Mouse (Mus musculus) liver, postnatal 0 days (tissue): ENCODE data around the gene Cdkn1a. TPM values are rescaled to one million over a fixed set of nuclear protein-coding genes. Genes with fewer than 3 reads are reported as not detected.
"Not testable (repeated sequence)": the region's sequence is repeated elsewhere in the genome, so short reads cannot be mapped to it uniquely, and the experiment has no call there.

Experiments
- ATAC-seq: fragments of 200-750 bp; cut with Nextera tagmentation; 2 replicates; pipeline ENCODE4 v1.8.0; 2017; ENCODE audit warnings: mild to moderate bottlenecking, moderate library complexity
- DNase-seq: peaks from one replicate; pipeline ENCODE4 v3.0.0-alpha.2; 2016
- H3K27ac ChIP-seq: fragments of 300-500 bp; sonication (generic); 2 replicates; pipeline ENCODE4 v1.5.1; 2014; ENCODE audit warnings: antibody characterized with exemption, moderate library complexity, mild to moderate bottlenecking, low read depth
- H3K27me3 ChIP-seq: fragments of 300-500 bp; sonication (generic); 2 replicates; pipeline ENCODE4 v1.6.1; 2014; ENCODE audit warnings: low read length, control low read depth, mixed read lengths; ENCODE audit not compliant: insufficient read depth
- H3K36me3 ChIP-seq: fragments of 300-500 bp; sonication (generic); replicated peaks from 2 replicates; pipeline ENCODE4 v1.6.1; 2014; ENCODE audit warnings: mild to moderate bottlenecking, control low read depth, low read length, moderate library complexity, mixed read lengths; ENCODE audit not compliant: insufficient read depth
- H3K4me1 ChIP-seq: fragments of 300-500 bp; sonication (generic); 2 replicates; pipeline ENCODE4 v1.6.1; 2014; ENCODE audit warnings: antibody characterized with exemption, mild to moderate bottlenecking, control low read depth; ENCODE audit not compliant: insufficient read depth
- H3K4me2 ChIP-seq: fragments of 300-500 bp; sonication (generic); 2 replicates; pipeline ENCODE4 v1.6.1; 2014; ENCODE audit warnings: low read depth, mild to moderate bottlenecking, low read length, moderate library complexity, mixed read lengths
- H3K4me3 ChIP-seq: fragments of 300-500 bp; sonication (generic); 2 replicates; pipeline ENCODE4 v1.5.1; 2014; ENCODE audit warnings: low read depth, low read length
- H3K9ac ChIP-seq: fragments of 300-500 bp; sonication (generic); replicated peaks from 2 replicates; pipeline ENCODE4 v1.6.1; 2014; ENCODE audit warnings: mild to moderate bottlenecking, moderate library complexity
- H3K9me3 ChIP-seq: fragments of 300-500 bp; sonication (generic); 2 replicates; pipeline ENCODE4 v1.6.1; 2016; ENCODE audit warnings: mild to moderate bottlenecking, control low read depth, low read length, mixed read lengths
- CTCF ChIP-seq: sonication (generic); IDR thresholded peaks from 2 replicates; pipeline ENCODE4 v1.5.1; 2016; ENCODE audit warnings: antibody characterized with exemption, low read depth
- EP300 ChIP-seq: IDR thresholded peaks from 2 replicates; pipeline ENCODE4 v1.6.1; 2016; ENCODE audit warnings: antibody characterized with exemption, low read depth, mild to moderate bottlenecking
- WGBS: fragments of 180-500 bp; shearing (Covaris S2); extraction: QIAGEN DNeasy Blood & Tissue Kit; methylation state at CpG from one replicate; pipeline ENCODE4 v1.1.7; 2014; ENCODE audit not compliant: insufficient replicate concordance; 5-methylcytosine and 5-hydroxymethylcytosine counted together
- polyA plus RNA-seq: library from polyadenylated mRNA; unstranded; fragments of >200 nt; fragmentation: Nextera tagmentation; extraction: Ambion mirVana; gene quantifications from 2 replicates; pipeline ENCODE4 v1.2.1, GENCODE M21; 2015

Cdkn1a gene
- polyA plus RNA-seq, 1 experiment from 2014 or later: 58.1 TPM

GRCm38 (mm10) chr17:29063121-29063987 lies 27.4 kb upstream of the Cdkn1a start:
- 62% methylated on average over 8 of the region's 8 CpGs for WGBS
- no peak for DNase-seq
- H3K36me3 ChIP-seq: no peaks in the 10 kb centered on the region
- H3K4me2 ChIP-seq: no peak overlapping the region
- TF ChIP-seq EP300 (no peak), CTCF (no peak)
- H3K4me3 ChIP-seq: no peak overlapping the region
- H3K9me3 ChIP-seq: no peaks in the 10 kb centered on the region
- ATAC-seq: no peak
- no peak overlapping the region for H3K9ac ChIP-seq
- H3K27me3 ChIP-seq: no peaks in the 10 kb centered on the region
- H3K27ac ChIP-seq: no peak overlapping the region
- H3K4me1 ChIP-seq: peaks cover 10% of the 10 kb centered on the region; the same call in 1 of the 2 replicates

GRCm38 (mm10) chr17:29063988-29064285 lies 26.8 kb upstream of the Cdkn1a start:
- no peak for DNase-seq
- ATAC-seq: no peak
- Histone ChIP-seq H3K4me3 (no peak overlapping the region), H3K4me1 (0 out of 2 replicates have a peak, but pooled peaks cover 6% of the 10 kb centered on the region), H3K9ac (no peak overlapping the region), H3K36me3 (no peaks in the 10 kb centered on the region), H3K4me2 (no peak overlapping the region), H3K27me3 (no peaks in the 10 kb centered on the region), H3K9me3 (no peaks in the 10 kb centered on the region), H3K27ac (no peak overlapping the region)
- WGBS: 58% methylated on average over 2 of the region's 2 CpGs
- TF ChIP-seq CTCF (no peak), EP300 (no peak)

- Histone ChIP-seq H3K9ac (no peak overlapping the region), H3K27me3 (no peaks in the 10 kb centered on the region), H3K36me3 (no peaks in the 10 kb centered on the region), H3K4me1 (peaks cover 8% of the 10 kb centered on the region; the same call in 1 of the 2 replicates), H3K9me3 (no peaks in the 10 kb centered on the region), H3K4me3 (no peak overlapping the region), H3K4me2 (no peak overlapping the region), H3K27ac (no peak overlapping the region)
- ATAC-seq: no peak
- DNase-seq: no peak
- WGBS: 84% methylated on average over 21 of the region's 21 CpGs
- TF ChIP-seq CTCF: no peak
- TF ChIP-seq EP300: no peak
These were observed 25.4 kb upstream of the Cdkn1a start for GRCm38 (mm10) chr17:29065245-29065940.

GRCm38 (mm10) chr17:29065971-29066370 lies 24.8 kb upstream of the Cdkn1a start:
- 88% methylated on average over 3 of the region's 3 CpGs for WGBS
- ATAC-seq (no peak), DNase-seq (no peak)
- Histone ChIP-seq H3K9ac (no peak overlapping the region), H3K4me1 (peaks cover 6% of the 10 kb centered on the region; the same call in 1 of the 2 replicates), H3K27me3 (no peaks in the 10 kb centered on the region), H3K4me3 (no peak overlapping the region), H3K36me3 (no peaks in the 10 kb centered on the region), H3K9me3 (no peaks in the 10 kb centered on the region), H3K4me2 (no peak overlapping the region), H3K27ac (no peak overlapping the region)
- TF ChIP-seq EP300: no peak
- no peak for TF ChIP-seq CTCF

GRCm38 (mm10) chr17:29067416-29067815 lies 23.4 kb upstream of the Cdkn1a start:
- H3K4me1 ChIP-seq, H3K9me3 ChIP-seq, H3K27ac ChIP-seq, H3K9ac ChIP-seq, H3K27me3 ChIP-seq, H3K36me3 ChIP-seq, ATAC-seq, H3K4me2 ChIP-seq, DNase-seq, H3K4me3 ChIP-seq: not testable (repeated sequence)
- WGBS: 67% methylated on average over 3 of the region's 3 CpGs

GRCm38 (mm10) chr17:29067847-29068246 lies 22.9 kb upstream of the Cdkn1a start:
- H3K4me3 ChIP-seq: no peak overlapping the region
- H3K4me2 ChIP-seq: no peak overlapping the region
- 55% methylated on average over 5 of the region's 5 CpGs for WGBS
- ATAC-seq (no peak), DNase-seq (no peak)
- no peaks in the 10 kb centered on the region for H3K9me3 ChIP-seq
- H3K27ac ChIP-seq: no peak overlapping the region
- no peaks in the 10 kb centered on the region for H3K36me3 ChIP-seq
- TF ChIP-seq CTCF: no peak
- no peak for TF ChIP-seq EP300
- H3K4me1 ChIP-seq: peaks cover 10% of the 10 kb centered on the region
- H3K27me3 ChIP-seq: no peaks in the 10 kb centered on the region
- no peak overlapping the region for H3K9ac ChIP-seq
